Mouse (Mus musculus) C3H10T1/2 (cell line): Measurements from ENCODE around the gene Taf5. TPM values are rescaled to one million over a fixed set of nuclear protein-coding genes. Genes with fewer than 3 reads are reported as not detected.

ENCODE experiments used
- polyA plus RNA-seq, 2 experiments: library from polyadenylated mRNA; unstranded; fragments of >200 nt; fragmentation: generic; extraction: Trizol; gene quantifications; one replicate each; pipeline ENCODE4 v1.2.1; 2012; ENCODE audit warnings: missing spikeins in 2 of 2

Gene Taf5
- 1 to 10 TPM in 1 of 2 experiments, under 1 TPM in 1; 0.87 to 2.6 TPM for polyA plus RNA-seq

DNA sequence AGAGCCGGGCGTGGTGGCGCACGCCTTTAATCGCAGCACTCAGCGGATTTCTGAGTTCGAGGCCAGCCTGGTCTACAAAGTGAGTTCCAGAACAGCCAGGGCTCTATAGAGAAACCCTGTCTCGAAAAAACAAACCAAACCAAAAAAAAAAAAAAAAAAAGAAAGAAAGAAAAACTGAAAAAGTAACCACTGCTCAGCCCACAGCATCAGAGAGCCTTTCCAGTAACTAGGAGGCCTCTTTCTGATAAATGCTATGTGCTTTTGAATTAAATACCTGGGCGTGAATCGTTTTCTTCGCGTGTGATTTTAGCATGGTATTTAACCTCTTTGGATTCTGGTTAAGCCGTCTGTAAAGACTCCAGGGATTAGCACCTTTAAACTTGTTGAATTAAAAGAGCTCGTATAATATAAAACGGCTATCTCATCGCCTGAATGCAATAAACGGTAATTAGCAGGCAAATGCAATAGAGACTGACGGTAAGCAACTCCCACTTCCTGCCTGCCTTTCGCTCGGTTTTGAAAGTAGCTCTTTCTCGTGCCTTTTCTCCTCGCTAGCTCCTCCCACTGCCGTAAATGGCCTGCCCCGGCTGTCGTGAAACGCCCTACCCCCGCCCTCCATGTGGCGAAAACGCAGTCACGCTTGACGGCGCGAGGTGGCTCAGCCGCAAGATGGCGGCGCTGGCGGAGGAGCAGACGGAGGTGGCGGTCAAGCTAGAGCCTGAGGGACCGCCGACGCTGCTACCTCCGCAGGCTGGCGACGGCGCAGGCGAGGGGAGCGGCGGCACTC, at the start of gene Taf5:
Gene Taf5 (plus strand): TSS at position 651 of the 787 bp plus-strand sequence.

DNA sequence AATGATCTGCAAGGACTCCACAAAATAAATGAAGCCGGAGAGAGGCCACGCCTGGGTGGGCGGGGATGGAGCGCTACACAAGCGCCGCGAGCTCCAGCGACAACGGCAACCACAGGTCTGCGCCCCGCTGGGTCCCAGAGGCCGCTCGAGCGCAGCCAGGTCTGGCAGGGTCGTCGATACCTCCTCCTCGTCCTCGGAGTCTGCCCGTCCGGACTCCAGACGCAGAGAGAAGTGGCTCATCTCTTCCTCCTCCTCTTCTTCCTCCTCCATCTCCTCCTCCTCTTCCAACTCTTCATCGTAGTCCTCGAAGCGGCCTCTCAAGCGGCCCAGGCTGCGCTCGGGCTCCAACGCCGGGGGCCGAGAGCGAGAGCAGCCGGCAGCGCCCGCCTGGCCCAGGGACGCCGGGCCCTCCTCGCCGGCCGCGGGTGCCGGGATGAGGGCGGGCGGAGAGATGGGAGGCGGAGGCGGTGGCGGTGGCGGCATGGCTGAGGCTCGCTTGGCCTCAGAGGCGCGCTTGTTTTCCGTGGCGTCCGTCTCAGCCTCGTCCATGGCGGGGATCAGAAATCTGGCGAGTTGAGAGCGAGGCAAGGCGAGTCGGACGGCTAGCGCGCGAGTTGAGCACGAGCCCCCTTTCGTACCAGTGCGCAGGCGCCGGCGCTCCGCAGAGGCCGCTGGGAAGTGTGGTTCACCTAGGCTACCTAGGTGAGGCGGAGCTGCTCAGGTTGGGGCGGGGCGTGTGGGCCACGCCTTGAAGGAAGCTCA, 17.1 kb upstream of the Taf5 start, which contains the start of gene Pcgf6:
Gene Pcgf6 (minus strand): TSS at position 636 of the 762 bp plus-strand sequence.

DNA sequence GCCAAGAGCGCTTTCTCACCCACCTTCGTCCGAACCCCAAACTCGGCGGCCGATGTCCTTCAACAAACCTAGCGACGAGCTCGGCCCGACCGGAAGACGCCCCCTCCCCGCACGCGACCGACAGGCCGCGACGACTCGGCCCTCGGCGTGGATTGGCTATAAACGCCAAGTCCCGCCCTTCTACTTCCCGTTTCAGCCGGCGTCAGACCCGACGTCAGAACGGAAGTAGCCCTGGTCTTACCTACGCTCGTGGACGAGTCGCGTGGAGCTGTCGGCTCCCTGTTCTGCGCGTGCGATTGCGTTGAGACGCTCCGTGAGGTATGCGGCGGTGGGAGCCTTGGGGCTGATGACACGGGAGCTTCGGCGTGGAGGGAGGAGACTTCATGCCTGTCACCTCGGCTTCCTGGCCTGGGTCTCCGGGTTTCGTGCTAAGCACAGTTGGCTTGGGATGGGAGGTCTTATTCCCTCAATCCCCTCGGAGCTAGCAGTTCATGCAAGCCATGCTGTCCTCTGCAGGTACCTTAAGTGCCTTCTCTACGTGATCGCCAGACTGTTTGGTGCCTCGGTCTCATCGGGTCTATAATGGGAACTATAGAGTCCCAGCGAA, 23.1 kb downstream of the Taf5 start, which contains the start of the genes Usmg5 and Pdcd11:
Gene Usmg5 (minus strand): TSS at position 98 of the 607 bp plus-strand sequence.
Gene Pdcd11 (plus strand): TSS at position 219 of the 607 bp plus-strand sequence.

Other genes with a start within 250 kb of the Taf5 start
- gene Ina, start 53.0 kb upstream of the Taf5 start, polyA plus RNA-seq = not detected
- 10 to 100 TPM in 1 of 2 experiments, 1 to 10 TPM in 1; 5.5 to 22.8 TPM for gene Nt5c2, start 52.6 kb upstream of the Taf5 start, polyA plus RNA-seq
- gene Pcgf6, start 16.8 kb upstream of the Taf5 start, polyA plus RNA-seq = 1 to 10 TPM in 1 of 2 experiments, under 1 TPM in 1; 0.59 to 2.6 TPM
- 100 to 1,000 TPM; 307 to 844 TPM for gene Usmg5, start 22.9 kb downstream of the Taf5 start, polyA plus RNA-seq
- gene Pdcd11, start 23.0 kb downstream of the Taf5 start, polyA plus RNA-seq = 10 to 100 TPM in 1 of 2 experiments, 1 to 10 TPM in 1; 7.4 to 16.2 TPM
- 10 to 100 TPM; 10.6 to 24.1 TPM for gene Calhm2, start 70.5 kb downstream of the Taf5 start, polyA plus RNA-seq
- gene Calhm1, start 76.5 kb downstream of the Taf5 start, polyA plus RNA-seq = under 1 TPM in 1 of 2 experiments, not detected in 1; 0.22 TPM
- gene Calhm3, start 90.0 kb downstream of the Taf5 start, polyA plus RNA-seq = not detected
- under 1 TPM; 0.26 to 0.59 TPM for gene Neurl1a, start 111.1 kb downstream of the Taf5 start, polyA plus RNA-seq